Mouse (Mus musculus): ENCODE measurements at regions not wholly inside any gene's neighbourhood (a gene's known extent, or its start where the extent isn't known, plus 50 kb on each side); places are given as distances from the start of the nearest gene placed in this dataset.

- H3K27ac ChIP-seq = no peak overlapping the region
- H3K36me3 ChIP-seq (replicated peaks; ENCODE audit: control insufficient read depth, insufficient read depth, low read depth) = no peaks in the 10 kb centered on the region
- H3K4me2 ChIP-seq (ENCODE audit: low read depth) = no peak overlapping the region
- H3K4me3 ChIP-seq (ENCODE audit: insufficient read depth in 1 of 2, low read depth in 2 of 2, low read length in 2 of 2) = no peak overlapping the region
- no peaks in the 10 kb centered on the region for H3K27me3 ChIP-seq (ENCODE audit: control insufficient read depth, insufficient read depth, low read length)
- H3K9me3 ChIP-seq (ENCODE audit: control insufficient read depth, low read length) = no peaks in the 10 kb centered on the region
- ATAC-seq (ENCODE audit: insufficient read depth) = no peak
- WGBS (ENCODE audit: insufficient replicate concordance) = 70% methylated on average over 7 of the region's 7 CpGs
- TF ChIP-seq CTCF (IDR thresholded peaks at IDR 0.05; ENCODE audit: low read depth) (no peak), EP300 (IDR thresholded peaks at IDR 0.05; ENCODE audit: low read depth) (no peak)
- no peak for DNase-seq (ENCODE audit: low read depth in 3 of 3, low spot score in 3 of 3)
- no peaks in the 10 kb centered on the region for H3K4me1 ChIP-seq (replicated peaks; ENCODE audit: control insufficient read depth in 2 of 2, insufficient read depth in 2 of 2, low read length in 1 of 2)
- H3K9ac ChIP-seq (replicated peaks) = no peak overlapping the region
These were observed 740.6 kb downstream of the 4930447A16Rik start for GRCm38 (mm10) chr15:38165881-38166445.

- WGBS (ENCODE audit: insufficient replicate concordance) = 79% methylated on average over 5 of the region's 5 CpGs
These were observed 741.1 kb downstream of the 4930447A16Rik start for GRCm38 (mm10) chr15:38166476-38166875.

GRCm38 (mm10) chr15:38167618-38168152 lies 742.3 kb downstream of the 4930447A16Rik start:
- Histone ChIP-seq H3K9me3 (ENCODE audit: control insufficient read depth, low read length) (no peaks in the 10 kb centered on the region), H3K4me2 (ENCODE audit: low read depth) (no peak overlapping the region), H3K9ac (replicated peaks) (no peak overlapping the region), H3K36me3 (replicated peaks; ENCODE audit: control insufficient read depth, insufficient read depth, low read depth) (no peaks in the 10 kb centered on the region), H3K4me3 (ENCODE audit: insufficient read depth in 1 of 2, low read depth in 2 of 2, low read length in 2 of 2) (no peak overlapping the region), H3K4me1 (replicated peaks; ENCODE audit: control insufficient read depth in 2 of 2, insufficient read depth in 2 of 2, low read length in 1 of 2) (no peaks in the 10 kb centered on the region), H3K27me3 (ENCODE audit: control insufficient read depth, insufficient read depth, low read length) (no peaks in the 10 kb centered on the region), H3K27ac (no peak overlapping the region)
- ATAC-seq (ENCODE audit: insufficient read depth) = no peak
- no peak for DNase-seq (ENCODE audit: low read depth in 3 of 3, low spot score in 3 of 3)
- 49% methylated on average over 7 of the region's 7 CpGs for WGBS (ENCODE audit: insufficient replicate concordance)
- no peak for TF ChIP-seq CTCF (IDR thresholded peaks at IDR 0.05; ENCODE audit: low read depth)
- no peak for TF ChIP-seq EP300 (IDR thresholded peaks at IDR 0.05; ENCODE audit: low read depth)

More at GRCm38 (mm10) chr15:38166476-38166875, 741.1 kb downstream of the 4930447A16Rik start:
- no peak for TF ChIP-seq CTCF (IDR thresholded peaks at IDR 0.05; ENCODE audit: low read depth)
- no peak for TF ChIP-seq EP300 (IDR thresholded peaks at IDR 0.05; ENCODE audit: low read depth)
- no peaks in the 10 kb centered on the region for H3K36me3 ChIP-seq (replicated peaks; ENCODE audit: control insufficient read depth, insufficient read depth, low read depth)
- H3K27me3 ChIP-seq (ENCODE audit: control insufficient read depth, insufficient read depth, low read length) = no peaks in the 10 kb centered on the region
- H3K9ac ChIP-seq (replicated peaks) = no peak overlapping the region
- ATAC-seq (ENCODE audit: insufficient read depth) (no peak), DNase-seq (ENCODE audit: low read depth in 3 of 3, low spot score in 3 of 3) (no peak)
- no peak overlapping the region for H3K4me3 ChIP-seq (ENCODE audit: insufficient read depth in 1 of 2, low read depth in 2 of 2, low read length in 2 of 2)
- H3K4me2 ChIP-seq (ENCODE audit: low read depth) = no peak overlapping the region
- no peaks in the 10 kb centered on the region for H3K4me1 ChIP-seq (replicated peaks; ENCODE audit: control insufficient read depth in 2 of 2, insufficient read depth in 2 of 2, low read length in 1 of 2)
- no peaks in the 10 kb centered on the region for H3K9me3 ChIP-seq (ENCODE audit: control insufficient read depth, low read length)
- H3K27ac ChIP-seq = no peak overlapping the region

GRCm38 (mm10) chr15:38169191-38169590 lies 743.8 kb downstream of the 4930447A16Rik start:
- no peak for TF ChIP-seq EP300 (IDR thresholded peaks at IDR 0.05; ENCODE audit: low read depth)
- TF ChIP-seq CTCF (IDR thresholded peaks at IDR 0.05; ENCODE audit: low read depth) = no peak
- no peaks in the 10 kb centered on the region for H3K36me3 ChIP-seq (replicated peaks; ENCODE audit: control insufficient read depth, insufficient read depth, low read depth)
- H3K4me3 ChIP-seq (ENCODE audit: insufficient read depth in 1 of 2, low read depth in 2 of 2, low read length in 2 of 2) = no peak overlapping the region
- no peaks in the 10 kb centered on the region for H3K9me3 ChIP-seq (ENCODE audit: control insufficient read depth, low read length)
- H3K4me1 ChIP-seq (replicated peaks; ENCODE audit: control insufficient read depth in 2 of 2, insufficient read depth in 2 of 2, low read length in 1 of 2) = no peaks in the 10 kb centered on the region
- 66% methylated on average over 8 of the region's 8 CpGs for WGBS (ENCODE audit: insufficient replicate concordance)
- ATAC-seq (ENCODE audit: insufficient read depth) (no peak), DNase-seq (ENCODE audit: low read depth in 3 of 3, low spot score in 3 of 3) (no peak)
- H3K27ac ChIP-seq = no peak overlapping the region
- no peak overlapping the region for H3K4me2 ChIP-seq (ENCODE audit: low read depth)
- no peaks in the 10 kb centered on the region for H3K27me3 ChIP-seq (ENCODE audit: control insufficient read depth, insufficient read depth, low read length)
- no peak overlapping the region for H3K9ac ChIP-seq (replicated peaks)
